Mouse (Mus musculus) layer of hippocampus, adult 11-12 months (tissue): ENCODE results near the gene Gm9376.

ENCODE experiments used
- DNase-seq: peaks from one replicate; pipeline ENCODE4 v3.0.0; 2022; ENCODE audit warnings: low spot score

Gene Gm9376

DNA sequence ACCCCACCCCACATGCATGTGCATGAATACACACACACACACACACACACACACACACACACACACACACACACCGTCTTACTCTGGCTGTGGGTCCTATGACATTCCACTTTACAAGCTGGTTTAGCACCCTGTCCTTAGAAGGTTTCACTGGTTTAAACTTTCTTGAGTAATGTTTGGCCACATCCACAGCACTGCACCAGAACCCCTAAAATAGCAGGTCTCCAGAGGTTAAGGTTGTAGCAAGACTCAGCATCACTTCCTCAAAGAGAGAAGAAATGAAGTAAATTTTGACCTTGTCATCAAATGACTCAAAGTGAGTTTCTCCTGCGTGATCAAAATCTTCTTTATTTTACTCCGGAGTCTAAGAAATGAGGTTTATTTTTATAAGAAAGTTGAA, 15.5 kb downstream of the Gm9376 start:
- DNase-seq: no peak

DNA sequence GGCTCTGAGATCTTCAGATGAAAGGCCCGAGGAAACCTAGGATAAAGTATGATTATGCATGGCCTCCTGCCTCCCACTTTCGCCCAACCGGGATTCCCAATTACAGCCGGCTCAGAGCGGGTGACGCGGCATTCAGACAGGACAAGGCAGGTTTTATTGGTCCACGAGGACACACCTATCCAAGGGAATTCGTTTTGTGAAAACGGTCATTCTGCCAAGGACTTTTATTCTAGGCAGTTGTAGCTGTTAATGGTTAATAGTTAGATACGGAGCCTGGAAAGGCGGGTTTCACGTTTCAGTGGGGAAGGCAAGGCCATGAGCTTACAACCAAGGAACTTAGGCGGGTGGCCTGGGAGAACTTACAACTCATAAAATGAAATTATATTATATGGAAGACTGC, 16.2 kb downstream of the Gm9376 start:
- no peak for DNase-seq

GRCm38 (mm10) chr14:118286096-118286495, 19.3 kb downstream of the Gm9376 start:
- peak; percentile 4 for DNase-seq

DNA sequence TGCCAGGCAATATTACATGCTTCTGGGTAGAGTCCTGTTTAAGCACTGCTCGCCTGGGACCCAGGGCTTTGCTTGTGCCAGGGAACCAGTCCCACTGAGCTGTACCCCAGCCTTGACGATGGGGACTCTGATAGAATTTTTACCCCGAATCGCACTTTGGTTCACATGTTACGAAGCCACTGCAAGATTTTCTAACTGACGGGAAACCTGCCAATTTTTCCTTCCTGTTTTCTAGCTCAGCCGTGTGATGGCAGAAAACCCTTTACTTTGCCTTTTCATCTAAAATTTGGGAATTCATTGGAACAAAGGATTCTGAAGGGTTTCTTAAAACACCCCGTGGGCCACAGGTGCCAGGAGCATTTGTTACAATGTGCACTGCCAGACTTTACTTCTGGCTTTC, 22.4 kb downstream of the Gm9376 start:
- no peak for DNase-seq

DNA sequence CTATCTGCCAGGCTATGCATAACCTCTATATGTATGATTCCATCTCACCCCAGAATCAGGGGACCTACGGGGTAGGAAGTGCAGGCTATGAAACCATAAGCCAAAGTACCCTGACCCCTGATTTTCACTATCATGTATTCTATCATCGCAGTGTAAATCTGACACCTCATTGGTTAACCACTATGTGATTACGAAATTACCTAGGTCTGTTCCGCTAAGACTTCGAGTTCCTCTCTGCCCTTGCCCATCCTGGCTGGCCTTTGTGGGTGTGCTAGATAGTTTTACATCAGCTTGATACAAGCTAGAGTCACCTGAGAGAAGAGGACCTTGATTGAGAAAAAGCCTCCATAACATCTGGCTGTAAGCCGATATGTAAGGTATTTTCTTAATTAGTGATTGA, 23.2 kb downstream of the Gm9376 start:
- DNase-seq: no peak

GRCm38 (mm10) chr14:118302606-118303005, 35.8 kb downstream of the Gm9376 start:
- no peak for DNase-seq

GRCm38 (mm10) chr14:118304560-118304959, 37.8 kb downstream of the Gm9376 start:
- DNase-seq: no peak

- no peak for DNase-seq
Observed at GRCm38 (mm10) chr14:118305951-118306350, 39.2 kb downstream of the Gm9376 start.

DNA sequence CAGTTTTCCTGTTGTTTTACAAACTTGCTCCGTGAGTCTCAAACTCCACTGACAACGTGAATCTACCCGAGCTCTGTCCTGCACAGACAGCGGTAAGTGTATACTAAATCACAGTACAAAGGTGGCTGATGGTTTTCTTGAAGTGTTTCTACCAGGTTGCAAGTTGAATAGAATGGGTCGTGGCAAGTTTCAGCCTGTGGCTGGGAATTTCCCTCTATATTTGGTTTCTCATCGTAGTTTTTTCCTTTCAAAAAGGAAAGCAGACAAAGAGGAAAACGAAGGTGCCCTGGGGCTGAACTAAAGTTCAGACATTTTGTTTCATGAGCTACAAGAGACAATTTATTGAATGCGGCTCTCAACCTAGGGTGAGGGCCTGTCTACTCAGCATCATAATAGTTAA, 40.3 kb downstream of the Gm9376 start:
- no peak for DNase-seq

GRCm38 (mm10) chr14:118311703-118312102, 44.9 kb downstream of the Gm9376 start:
- DNase-seq: no peak

GRCm38 (mm10) chr14:118312664-118313063, 45.9 kb downstream of the Gm9376 start:
- DNase-seq: no peak

GRCm38 (mm10) chr14:118313931-118314330, 47.2 kb downstream of the Gm9376 start:
- no peak for DNase-seq

GRCm38 (mm10) chr14:118317260-118317659, 50.5 kb downstream of the Gm9376 start:
- DNase-seq: peak; percentile 6
